Mouse (Mus musculus) B cell, adult 2 months (primary cell): Measurements from ENCODE around the gene 2310009B15Rik.

Source experiments
- DNase-seq, 2 experiments: peaks; one replicate each; pipeline ENCODE4 v3.0.0; 2022

Gene 2310009B15Rik

DNA sequence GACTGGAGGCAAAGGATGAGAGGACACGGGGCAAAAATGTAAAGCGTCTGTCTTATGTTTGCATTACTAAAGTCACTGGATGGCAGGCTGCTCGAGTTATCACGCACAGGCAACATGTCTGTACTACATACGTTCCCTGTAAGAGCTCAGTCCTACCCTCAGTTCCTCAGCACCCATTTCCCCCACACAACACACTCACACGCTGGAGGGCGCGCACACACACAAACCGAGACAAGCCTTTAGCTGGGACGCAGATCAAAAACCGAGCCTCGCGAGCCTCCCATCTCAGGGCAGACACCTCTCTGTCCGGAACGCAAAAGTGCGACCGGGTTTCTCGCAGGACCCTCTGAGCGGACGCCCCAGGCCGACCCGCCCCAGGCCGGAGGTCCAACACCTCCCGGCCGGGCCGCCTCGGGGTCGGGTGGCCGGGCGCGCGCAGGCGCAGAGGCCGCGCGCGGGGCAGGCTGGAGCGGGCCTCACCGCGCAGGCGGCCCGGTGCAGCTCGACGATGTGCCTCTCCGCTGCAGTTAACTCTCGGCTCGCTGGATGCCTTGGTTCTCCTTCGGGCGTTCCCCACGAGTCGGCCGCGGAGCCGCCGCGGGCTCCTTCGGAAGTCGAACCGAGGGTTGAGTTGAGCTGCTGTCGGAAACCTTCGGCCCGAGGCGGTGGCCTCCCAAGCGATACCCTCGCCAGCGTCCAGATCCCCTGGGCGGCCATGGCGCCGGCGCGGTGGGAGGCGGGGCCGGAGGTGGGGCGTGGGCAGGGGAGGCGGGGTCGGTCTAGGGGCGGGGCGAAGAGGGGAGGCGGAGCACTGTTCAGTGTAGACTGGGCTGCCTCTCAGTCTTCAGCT is at the start of gene 2310009B15Rik:
Gene 2310009B15Rik, minus strand, starts transcription at position 752 of the 850 bp plus-strand sequence.
- peak; percentile 85 to 87 for DNase-seq

DNA sequence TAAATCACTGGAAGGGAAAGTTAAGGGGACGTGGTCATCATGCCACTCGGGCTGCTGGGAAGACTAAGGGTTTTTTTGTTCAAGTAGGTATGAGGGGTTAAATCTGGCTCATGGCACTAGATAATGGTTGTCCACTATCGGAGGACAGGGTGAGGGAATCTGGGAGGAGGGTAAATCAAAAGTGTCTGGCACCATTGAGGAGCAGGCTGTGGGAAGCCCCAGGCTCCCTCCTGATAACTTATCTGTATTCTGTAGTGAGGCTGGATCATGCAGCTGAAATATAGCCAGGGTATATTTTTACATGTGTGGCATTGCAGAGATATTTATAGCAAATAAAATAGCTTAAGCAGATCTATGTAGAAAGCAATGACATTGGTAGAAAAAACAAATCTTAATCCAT is 49.6 kb upstream of the 2310009B15Rik start:
- no peak for DNase-seq

DNA sequence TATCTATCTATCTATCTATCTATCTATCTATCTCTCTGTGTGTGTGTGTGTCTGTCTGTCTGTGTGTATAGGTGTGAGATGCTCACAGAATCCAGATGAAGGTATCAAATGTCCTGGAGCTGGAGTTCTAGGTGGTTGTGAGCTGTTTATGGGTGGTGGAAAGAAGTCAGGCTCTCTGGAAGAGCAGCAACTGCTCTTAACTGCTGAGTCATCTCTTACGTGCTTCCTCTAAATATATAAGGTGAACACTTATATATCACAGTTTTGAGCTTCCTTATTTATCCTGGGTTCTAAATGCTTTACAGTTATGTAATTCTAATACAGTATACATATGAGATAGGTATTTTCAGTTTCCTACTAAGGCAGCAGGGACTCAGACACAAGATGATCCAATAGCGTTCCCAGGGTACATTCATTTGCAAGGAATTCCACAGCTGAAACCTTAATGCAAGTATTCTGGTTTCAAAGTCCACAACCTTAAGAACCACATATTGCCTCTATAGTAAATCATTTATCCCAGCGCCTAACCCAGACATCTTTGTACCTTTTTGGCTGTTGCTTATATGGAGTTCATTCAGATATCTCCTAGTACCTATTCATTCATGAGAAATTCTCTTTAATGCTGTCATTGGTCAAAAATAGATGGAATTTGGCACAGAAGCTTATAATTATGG is 48.6 kb upstream of the 2310009B15Rik start:
- no peak for DNase-seq

DNA sequence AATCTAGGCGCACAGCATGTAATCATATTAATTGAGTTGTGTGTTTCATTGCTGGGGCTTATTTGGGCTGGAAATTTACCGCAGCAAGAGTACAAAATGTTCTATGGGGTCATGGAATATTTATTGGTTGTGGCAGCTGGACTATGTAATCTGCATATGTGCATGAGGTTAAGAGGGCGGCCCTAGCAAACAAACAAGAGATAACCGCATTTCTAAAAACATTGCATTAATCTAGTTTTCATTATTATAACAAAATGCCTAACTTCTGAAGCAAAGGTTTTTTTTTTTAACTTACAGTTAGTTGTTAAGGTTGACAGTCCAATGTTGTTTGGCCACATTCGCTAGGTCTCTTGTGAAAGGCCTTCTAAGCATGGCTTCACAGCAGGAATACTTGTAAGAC is 47.2 kb upstream of the 2310009B15Rik start:
- no peak for DNase-seq

DNA sequence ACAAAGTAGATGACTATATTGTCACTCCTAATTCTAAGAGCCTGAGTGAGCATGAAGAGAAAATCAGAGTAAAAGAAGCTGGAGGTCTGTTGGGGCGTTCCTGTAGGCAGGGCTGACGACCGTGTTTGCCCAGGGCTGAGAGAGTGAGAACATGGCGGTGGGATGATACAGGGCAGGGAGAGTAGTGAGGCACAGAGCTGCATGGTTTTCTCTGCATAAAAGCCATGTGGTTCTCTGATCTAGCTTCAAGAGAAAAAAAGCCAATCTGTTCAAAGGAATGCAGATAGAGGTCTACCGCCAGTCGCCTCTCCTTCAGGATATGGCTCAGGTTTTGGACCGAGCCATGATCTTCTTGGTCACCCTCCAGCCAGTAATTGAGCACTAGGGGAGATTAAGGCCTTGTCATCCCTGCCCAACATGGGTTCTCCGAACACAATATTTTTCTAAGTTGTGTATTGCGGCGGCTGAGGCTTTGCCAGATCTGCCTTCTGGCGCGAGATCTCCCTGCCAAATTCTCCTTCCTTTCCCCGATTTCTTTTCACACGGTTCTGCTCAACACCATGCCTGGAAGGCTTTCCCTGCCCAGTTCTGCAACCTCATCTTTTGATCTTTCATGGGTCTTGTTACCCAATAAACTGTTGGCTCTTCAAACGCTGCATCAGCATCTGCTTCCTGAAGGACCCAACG is 44.9 kb upstream of the 2310009B15Rik start:
- DNase-seq = no peak

DNA sequence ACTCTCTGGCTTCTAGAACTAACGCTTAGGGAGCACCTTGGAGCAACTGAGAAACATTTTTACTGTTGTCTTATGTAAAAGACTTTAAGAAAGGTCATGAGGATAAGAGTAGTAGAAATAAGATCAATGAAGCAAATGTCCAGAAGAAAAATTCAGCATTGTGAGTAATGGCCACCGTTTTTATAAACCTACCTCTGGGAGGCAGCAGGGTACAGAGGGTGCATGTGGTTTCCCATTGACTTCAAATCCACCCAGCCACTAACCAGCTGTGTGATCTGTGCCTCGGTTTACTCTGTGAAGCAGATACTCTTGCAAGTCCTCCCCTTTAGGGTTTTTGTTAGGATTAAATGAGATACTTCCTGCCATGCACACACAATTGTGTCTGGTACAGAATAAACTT is 39.4 kb upstream of the 2310009B15Rik start:
- no peak for DNase-seq

DNA sequence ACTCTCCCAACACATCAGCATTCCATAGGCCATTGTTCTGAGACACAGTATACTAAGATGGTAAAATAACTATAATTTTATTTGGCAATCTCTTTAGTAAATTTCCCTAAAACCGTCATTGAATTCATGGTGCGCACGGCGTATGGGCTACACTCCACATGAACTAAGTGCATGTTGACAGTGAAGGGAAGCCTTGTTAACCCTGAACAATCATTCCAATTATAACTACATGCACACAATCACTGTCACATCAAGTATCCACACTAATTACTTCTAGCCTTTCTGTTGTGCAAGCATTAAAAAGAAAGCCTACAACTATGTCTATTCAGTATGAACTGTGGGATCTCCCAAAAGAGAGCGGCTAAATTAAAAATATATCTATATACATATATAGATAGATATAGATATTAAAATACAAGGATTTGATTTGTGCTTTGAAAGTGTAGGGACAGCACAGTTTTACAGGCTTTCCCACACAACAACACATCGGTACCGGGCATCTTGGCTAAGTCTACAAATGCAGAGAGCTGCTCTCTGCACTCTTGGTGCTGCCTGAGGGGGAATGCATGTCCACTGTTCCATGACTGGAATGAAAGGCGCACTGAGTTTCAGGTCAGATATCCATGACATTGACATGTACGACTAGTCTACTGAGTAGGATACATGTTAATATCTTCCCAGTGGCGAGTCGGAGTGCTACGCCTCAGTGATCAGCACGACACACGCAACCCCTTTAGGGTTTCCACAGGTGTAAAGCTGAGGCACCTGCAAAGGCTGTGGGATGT is 21.0 kb upstream of the 2310009B15Rik start:
- no peak for DNase-seq

DNA sequence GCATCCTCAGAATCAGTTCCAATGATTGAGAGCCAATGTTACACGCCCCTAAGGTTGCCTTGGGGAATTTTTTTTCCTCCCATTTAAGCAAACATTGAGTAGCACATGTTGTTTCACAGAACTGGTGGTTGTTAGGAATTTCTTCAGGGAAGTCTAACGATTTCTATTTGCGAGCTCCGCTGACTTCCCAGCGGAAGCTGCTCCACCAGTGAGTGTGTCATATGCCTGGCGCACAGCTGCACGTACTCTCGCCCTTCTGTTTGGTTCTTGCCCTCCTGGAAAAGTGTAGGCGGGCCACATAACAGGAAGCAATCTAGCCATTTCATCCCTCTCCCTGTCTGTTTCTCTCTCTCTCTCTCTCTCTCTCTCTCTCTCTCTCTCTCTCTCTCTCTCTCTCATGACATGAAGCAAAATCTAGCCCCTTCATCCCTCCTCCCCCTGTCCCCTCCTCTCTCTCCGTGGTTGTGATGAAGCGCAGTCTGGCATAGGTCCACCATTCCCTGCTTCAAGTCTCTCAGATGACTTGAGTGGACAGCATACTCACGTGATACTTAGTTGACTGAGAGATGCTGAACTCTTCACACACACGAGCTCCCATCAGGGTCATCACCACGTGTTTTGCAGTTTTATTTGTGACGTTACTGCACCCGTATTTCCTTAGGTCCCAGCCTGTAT is 19.9 kb upstream of the 2310009B15Rik start:
- no peak for DNase-seq

DNA sequence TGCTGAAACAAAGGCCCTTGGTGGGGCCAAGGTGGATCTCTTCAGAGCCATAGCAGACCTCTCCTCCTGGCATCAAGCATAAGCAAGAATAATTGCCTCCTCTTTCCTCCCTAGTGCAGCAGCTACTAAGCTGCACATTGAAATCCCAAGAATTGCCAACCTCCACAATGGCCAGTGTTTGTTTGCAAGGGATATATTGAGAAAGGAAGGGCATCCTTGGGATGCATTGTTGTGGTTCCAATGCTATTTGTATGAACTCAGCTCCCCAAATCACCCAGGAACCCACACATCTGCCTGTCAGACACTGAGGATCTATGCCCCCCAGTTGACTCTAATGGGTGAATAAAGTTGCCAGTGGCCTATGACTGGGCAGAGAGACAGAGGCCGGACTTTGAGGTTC is 5.8 kb downstream of the 2310009B15Rik start:
- DNase-seq = no peak

DNA sequence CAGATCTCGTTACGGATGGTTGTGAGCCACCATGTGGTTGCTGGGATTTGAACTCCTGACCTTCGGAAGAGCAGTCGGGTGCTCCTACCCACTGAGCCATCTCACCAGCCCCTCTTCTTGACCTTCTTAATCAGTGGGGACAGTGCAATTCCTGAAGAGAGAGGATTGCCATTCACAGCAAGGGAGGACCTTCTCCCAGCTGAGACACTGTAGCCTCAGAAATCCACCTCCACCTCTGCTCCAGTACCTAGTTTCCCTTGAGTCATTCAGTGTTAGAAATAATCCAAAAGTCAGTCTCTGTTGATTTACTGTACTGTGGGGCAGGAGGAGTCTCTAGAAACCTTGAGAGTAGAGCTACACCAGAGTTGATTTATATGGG is 6.5 kb downstream of the 2310009B15Rik start:
- no peak for DNase-seq

DNA sequence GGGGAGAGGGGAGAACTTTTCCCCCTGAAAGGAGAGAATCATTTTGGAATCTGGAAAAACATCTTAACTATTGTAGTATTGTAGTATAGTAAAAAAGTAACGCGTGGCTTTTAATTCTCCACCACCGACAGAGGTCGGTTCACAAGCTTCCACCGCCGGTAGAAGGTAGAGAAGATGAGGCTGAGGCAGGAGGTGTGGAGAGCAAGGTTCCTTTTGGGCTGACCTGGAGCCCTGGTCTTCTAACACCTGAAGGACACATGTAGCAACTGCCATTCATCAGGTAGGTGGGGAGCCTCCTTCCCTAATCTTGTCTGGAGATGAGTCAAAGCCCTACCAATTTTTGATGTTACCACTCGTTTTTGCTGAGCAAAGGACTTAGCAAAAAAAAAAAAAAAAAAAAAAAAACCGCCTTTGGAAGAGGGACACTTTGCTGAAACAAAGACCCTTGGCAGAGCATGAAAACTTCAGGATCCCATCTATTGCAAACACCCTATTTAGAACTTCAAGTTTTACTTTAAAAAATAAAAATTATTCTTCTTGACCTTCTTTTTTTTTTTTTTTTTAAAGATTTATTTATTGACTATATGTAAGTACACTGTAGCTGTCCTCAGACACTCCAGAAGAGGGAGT is 7.0 kb downstream of the 2310009B15Rik start:
- DNase-seq = no peak

DNA sequence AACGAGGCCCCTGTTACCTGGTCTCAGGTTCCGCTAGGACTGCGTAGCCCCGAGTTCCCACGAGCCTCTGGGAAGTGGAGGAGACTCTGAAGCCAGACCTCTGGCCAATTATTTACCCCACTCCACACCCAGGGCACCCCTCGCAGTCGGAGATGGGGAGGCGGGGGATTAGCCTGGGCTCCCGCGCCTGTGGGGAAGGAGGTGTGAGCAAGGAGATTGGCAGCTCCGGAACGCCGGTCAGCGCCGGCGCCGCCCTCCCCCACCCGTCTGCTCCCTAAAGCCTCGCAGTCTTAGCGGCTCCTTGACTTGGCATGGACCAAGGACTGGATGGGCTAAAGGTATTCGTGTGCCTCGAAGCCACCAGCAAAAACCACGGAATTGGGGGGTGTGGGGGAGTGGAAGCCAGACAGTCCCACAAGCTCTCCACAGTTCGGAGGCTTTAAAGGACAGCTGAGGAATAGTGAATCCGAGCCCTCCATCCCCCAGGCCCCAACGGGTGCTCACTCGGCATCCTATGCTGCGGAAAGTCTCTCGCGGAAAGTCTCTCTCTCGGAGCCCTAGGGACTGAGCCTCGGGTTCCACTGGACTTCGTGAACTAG is 8.0 kb downstream of the 2310009B15Rik start, which contains the start of gene Lhx9:
Gene Lhx9, minus strand, starts transcription at position 67 of the 599 bp plus-strand sequence.
- peak; percentile 42 to 52 for DNase-seq

DNA sequence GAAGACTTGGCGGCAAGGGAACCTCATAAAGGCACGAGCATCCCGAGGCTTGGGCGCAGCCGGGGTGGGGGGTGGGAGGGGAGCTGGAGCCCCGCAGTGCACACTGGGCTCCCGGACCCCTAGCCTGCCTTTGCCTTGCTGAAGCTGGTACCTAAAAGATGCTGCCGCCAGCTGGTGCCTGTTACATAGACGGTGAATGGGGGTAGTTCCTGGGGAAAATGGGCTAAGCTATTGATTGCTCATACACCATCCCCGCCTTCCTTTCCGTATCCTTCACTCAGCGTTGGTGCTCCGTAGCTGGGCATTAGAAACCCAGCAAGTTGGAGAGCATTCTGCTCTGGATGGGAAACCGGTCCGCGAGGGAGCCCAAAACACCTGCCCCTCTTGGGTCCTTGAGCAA is 8.6 kb downstream of the 2310009B15Rik start:
- DNase-seq = peak; percentile 39 to 50

DNA sequence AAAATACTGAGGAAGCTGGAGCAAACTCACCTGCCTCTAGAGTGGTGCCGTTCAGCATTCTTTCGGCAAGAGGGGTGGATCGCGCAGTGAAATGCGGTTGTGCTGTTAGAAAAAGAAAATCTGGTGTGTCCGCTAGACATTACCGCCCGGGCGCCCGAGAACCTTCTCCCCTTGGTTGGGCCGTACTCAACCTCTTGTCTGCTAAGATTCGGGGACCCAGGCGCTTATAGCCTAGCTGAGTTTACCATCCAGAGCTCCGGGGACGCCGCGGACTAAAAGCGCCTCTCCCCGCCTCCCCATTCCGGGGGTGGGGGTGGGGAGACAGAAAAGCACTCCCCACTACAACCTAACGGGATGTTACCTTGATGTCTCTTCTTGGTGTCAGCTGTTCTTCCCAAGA is 9.5 kb downstream of the 2310009B15Rik start:
- DNase-seq = peak; percentile 40 to 47

DNA sequence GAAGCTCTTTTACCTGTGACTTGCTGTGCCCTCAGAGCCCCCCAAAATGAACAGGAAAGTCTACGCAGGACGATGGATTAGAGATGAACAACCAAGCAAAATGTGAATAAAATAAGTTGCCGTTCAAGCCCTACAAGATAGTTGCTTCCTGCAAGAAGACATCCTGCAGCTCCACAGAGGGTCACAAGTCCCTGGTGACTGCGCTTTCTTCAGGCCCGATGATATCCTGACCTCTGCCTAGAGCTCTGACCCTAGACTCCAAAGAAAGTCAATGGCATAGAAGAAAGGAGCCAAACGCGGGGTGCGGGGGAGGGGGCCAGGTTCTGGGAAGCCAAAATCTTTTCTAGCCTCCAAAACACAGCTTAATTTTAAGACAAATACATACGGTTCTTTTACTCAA is 10.1 kb downstream of the 2310009B15Rik start:
- peak; percentile 32 to 33 for DNase-seq

DNA sequence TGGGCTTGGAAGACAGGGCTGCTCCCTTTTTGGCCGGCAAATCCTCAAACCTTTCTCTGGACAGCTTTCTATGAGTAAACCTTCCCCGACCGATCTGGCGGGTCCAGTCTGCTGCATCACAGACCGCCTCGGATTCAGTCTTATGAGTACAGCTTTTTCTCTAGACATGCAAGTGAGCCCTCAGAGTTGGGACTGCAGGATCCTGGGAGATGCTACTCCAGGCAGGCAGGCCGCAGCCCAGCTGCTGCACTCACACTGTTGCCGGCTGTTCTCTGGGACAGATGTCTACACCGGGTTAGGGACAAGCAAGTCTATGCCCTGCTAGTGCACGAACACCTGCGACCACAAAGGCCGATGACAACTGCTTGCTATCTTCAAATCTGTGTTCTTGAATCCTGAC is 10.5 kb downstream of the 2310009B15Rik start:
- peak; percentile 33 to 52 for DNase-seq

DNA sequence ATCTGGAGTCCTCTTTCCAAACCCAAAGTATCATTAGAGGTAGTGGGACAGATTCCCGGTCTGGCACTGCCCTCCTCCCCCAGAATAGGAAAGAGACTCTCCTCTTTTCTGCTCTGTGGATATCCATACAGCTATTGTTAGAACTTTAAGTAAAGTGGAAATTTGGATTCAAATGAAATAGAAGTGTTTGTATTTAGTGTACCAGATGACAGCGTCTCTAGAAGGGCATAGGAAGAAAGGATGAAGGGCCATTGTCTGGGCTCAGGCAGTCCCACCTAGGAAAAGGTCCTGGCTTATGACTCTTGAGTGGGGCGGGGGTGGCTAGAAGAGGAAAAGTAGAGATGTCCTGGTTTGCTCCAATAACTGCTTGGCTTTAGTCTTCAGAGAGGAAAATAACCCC is 11.2 kb downstream of the 2310009B15Rik start:
- no peak for DNase-seq

DNA sequence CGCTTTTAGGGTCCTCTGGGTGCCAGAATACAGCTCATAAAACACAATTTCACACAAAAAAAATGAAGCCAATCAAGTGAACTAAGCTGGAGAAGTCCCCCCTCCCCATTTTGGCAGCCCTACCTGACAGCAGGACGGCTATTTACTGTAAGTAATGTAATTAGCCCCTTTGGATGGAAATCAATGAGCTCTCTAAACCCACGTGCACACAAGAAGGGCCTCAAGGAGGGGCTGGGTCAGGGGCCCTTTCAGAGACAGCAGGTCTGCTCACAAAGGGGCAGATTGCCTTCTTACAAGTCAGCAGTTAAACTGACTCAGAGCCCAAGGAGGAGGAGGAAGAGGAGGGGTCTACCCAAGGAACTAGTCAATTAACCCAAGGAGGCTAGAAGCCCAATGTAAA is 12.5 kb downstream of the 2310009B15Rik start:
- peak in 1 of 2 experiments; percentile 28 for DNase-seq

DNA sequence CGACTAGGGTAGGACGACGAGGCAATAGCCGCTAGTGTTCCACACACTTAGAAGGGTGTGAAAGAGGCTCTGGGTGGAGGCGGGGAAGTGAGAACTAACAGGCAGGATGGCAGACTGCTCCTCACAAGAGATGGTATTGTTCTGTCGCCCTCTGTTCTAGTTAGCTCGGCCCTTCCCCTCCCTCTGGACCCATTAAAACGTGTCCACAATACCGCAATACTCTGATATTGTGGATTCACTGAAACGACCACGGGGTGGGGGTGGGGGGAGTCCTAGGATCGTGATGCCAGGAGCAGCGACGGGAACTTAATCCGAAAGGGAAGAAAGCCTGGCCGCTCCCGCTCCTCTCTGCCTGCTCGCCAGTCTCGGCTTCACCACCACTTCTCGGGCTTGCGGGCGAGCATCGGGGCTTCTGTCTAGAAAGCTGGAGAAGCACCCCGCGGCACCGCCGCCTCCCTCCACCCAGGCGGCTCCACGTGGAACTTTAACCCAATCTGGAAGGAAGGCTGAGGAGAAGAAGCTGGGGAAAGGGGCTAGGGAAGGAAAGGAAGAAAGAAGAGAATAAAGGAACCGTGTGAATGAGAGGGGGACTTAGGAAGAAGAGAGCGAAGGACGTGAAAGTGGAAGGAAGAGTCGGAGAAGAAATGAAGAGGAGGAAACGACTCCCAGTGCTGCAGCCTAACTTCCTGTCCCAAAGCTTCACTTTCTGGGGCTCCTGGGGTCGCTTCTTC is 13.1 kb downstream of the 2310009B15Rik start:
- DNase-seq = peak; percentile 57 to 65

DNA sequence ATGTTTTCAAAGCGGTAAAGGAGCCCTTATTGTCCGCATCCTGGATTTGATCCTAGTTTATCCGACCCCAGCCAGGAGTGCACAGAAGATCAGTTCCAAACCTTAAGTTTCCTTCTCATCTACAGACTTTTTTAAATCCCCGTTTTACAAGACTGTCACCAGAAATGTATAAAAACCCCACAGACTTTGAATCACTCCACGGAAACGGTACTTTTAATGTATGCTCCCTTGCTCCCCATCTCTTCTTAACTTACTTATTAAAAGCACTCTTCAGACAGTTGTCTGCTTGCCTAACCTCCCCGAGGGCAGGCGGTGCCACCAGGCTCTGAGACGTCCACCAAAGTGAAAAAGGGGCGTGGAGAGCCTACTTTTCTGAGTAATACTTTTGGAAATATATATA is 13.9 kb downstream of the 2310009B15Rik start:
- peak; percentile 28 to 30 for DNase-seq
